Mouse (Mus musculus): ENCODE measurements around the gene Mex3a. TPM values are rescaled to one million over a fixed set of nuclear protein-coding genes. Genes with fewer than 3 reads are reported as not detected.

Gene Mex3a
- polyA plus RNA-seq, 1 experiment = 8.1 TPM

DNA sequence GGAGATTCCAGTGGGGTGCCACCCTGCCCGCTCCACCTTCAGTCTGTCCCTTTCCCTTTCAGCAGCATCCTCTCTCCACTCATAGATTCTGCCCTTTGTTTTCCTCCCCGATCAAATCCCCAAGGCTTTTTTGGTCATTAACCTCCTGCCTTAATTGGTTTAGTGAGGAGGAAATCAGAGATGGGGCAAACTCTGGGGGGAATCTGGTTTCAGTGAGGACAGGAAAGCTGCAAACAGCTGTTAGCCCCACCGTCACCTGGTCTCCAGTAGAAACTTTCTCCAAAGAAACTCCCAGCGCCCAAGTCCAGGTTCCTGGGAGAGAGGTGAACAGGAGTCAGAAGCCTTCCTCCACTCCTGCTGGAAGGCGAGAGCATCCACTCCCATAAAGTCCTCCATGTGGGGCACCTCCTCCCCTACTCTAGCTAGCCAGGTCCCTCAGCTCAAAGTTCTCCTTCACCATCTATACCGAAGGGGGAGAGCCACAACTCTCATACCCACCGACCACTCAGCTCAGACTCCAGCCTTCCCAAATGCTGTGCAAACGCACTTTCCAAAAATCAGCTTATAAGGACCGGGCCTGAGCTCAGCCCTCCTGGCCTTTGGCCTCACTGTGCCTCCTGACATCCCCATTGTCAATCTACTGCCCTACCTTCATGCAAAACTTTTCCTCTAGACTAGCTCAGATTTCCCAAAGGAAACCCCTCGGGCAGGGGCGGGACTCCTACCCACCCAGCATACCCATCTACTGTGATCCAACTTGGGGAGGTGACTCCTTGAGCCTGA, 1.9 kb upstream of the Mex3a start:
- H3K4me2 ChIP-seq (ENCODE audit: low read depth) = peak overlapping the region; percentile 92
- peak overlapping the region; percentile 97 for H3K4me3 ChIP-seq
- TF ChIP-seq E2F4 (IDR thresholded peaks at IDR 0.05; ENCODE audit: insufficient read depth) = no peak
- TF ChIP-seq POLR2AphosphoS2 (IDR thresholded peaks at IDR 0.05; ENCODE audit: insufficient read length, low read depth) = no peak
- no peak for TF ChIP-seq CEBPB (IDR thresholded peaks at IDR 0.05; ENCODE audit: insufficient read depth, poor library complexity, severe bottlenecking)
- no peak for TF ChIP-seq MAX (IDR thresholded peaks at IDR 0.05; ENCODE audit: low read depth)
- no peak for TF ChIP-seq TCF12 (IDR thresholded peaks at IDR 0.05; ENCODE audit: insufficient read depth, poor library complexity, severe bottlenecking)
- no peak for TF ChIP-seq REST (IDR thresholded peaks at IDR 0.05; ENCODE audit: insufficient read depth, insufficient read length)
- no peak for TF ChIP-seq MYOG (IDR thresholded peaks at IDR 0.05; ENCODE audit: control insufficient read depth in 1 of 3, insufficient read depth in 1 of 3, insufficient read length in 2 of 3, low read depth in 2 of 3)
- TF ChIP-seq USF1 (IDR thresholded peaks at IDR 0.05; ENCODE audit: low read depth) = no peak
- TF ChIP-seq SRF (IDR thresholded peaks at IDR 0.05; ENCODE audit: control insufficient read depth, insufficient read length, low read depth) = no peak
- no peak for TF ChIP-seq TCF3 (IDR thresholded peaks at IDR 0.05; ENCODE audit: insufficient read length, low read depth)
- TF ChIP-seq POLR2A (IDR thresholded peaks at IDR 0.05; ENCODE audit: insufficient read length, low read depth) = no peak
- TF ChIP-seq MYOD1 (IDR thresholded peaks at IDR 0.05; ENCODE audit: control insufficient read depth in 1 of 3, insufficient read length in 2 of 3, low read depth in 2 of 3) = no peak
- peak overlapping the region; percentile 72 for H3ac ChIP-seq (ENCODE audit: control insufficient read depth, insufficient read length)
- no peaks in the 10 kb centered on the region for H3K36me3 ChIP-seq (ENCODE audit: control insufficient read depth, insufficient read depth)
- no peaks in the 10 kb centered on the region for H3K27me3 ChIP-seq (ENCODE audit: control insufficient read depth, insufficient read depth, insufficient read length)
- H3K79me2 ChIP-seq (ENCODE audit: control insufficient read depth, insufficient read depth) = peaks cover 48% of the 10 kb centered on the region

DNA sequence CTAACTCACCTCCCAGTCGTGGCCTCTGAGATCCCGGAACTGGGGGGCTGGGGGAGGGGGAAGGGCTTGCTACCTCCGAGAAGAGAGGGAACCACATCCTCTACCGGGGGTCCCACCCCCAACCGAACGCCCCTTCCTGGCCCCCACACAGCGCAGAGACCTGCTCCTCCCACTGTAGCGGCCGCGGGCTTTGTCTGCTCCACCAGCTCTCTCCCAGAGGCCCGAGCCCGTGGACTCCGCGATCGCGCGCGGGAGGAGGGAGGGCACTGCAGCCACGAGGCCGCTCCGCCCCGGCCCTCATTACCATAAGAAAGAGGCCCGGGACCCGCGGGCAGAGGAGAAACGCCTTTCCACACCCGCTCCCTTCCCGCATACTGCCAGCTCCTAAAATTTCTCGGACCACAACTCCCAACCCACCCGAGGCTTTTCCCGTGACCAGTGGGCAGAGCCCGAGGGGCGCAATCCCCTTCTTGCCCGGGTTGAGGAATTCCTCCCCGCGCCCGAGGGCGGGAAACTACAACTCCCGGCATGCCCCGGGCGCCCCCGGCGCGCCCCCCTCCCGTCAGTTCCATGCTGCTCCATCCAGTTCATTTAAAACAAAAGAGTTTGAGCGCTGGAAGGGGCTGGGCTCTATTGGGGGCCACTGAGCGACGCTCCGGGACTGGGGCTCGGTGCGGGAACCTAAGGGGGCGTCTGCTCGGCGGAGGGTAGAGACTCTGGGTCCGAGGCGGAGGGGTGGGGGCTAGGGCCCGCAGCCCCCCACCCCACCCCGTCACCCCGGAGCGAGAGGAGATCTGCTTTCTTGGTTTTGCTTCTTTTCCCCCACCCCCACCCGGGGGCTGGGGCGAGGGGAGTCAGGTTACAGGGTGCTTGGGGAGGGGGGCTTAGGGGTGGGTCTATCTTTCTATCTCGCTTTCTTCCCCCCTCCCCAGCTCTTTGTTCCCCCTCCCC, 572 bp upstream of the Mex3a start:
- peak overlapping the region; percentile 72 for H3ac ChIP-seq (ENCODE audit: control insufficient read depth, insufficient read length)
- TF ChIP-seq REST (IDR thresholded peaks at IDR 0.05; ENCODE audit: insufficient read depth, insufficient read length) (no peak), POLR2AphosphoS2 (IDR thresholded peaks at IDR 0.05; ENCODE audit: insufficient read length, low read depth) (peak; percentile 31), USF1 (IDR thresholded peaks at IDR 0.05; ENCODE audit: low read depth) (no peak), POLR2A (IDR thresholded peaks at IDR 0.05; ENCODE audit: insufficient read length, low read depth) (peak; percentile 64), MAX (IDR thresholded peaks at IDR 0.05; ENCODE audit: low read depth) (no peak)
- H3K79me2 ChIP-seq (ENCODE audit: control insufficient read depth, insufficient read depth) = peaks cover 45% of the 10 kb centered on the region

DNA sequence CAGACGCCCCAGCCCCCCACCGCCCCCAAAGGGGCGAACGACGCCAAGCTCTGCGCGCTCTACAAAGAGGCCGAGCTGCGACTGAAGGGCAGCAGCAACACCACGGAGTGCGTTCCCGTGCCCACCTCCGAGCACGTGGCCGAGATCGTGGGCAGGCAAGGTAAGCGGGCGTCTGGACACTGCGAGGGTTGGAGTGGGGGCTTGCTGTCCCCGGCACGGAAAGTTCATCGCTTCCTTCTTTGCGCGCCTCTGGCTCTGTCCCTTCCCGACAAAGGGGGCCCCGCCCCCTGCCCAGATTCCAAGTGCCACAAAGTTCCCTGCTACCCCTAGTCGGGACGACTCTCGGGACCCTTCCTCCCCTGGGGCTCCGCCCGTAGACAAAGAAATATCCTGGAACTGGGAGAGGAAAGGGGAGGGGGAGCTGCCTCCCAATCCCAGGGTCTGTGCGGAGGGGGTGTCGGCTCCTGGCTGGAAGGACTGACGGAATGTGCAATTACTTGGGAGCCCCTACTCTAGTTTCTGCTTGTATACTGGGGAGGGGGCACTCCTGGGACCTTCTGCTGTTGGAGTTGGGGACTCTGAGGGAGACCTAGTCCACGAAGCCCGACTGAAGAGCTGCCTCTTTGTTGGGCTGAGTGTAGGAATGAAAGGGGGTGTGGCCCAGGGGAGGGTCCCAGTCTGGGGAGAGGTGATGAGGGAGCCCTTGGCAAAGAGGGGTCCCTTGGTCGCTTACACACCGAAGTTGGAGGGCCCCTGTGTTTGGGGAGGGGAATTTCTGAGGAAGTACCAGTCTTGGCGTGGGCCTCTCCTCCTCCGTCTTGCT, 705 bp downstream of the Mex3a start:
- Histone ChIP-seq H3K4me3 (peak overlapping the region; percentile 97), H3K79me2 (ENCODE audit: control insufficient read depth, insufficient read depth) (peaks cover 45% of the 10 kb centered on the region), H3ac (ENCODE audit: control insufficient read depth, insufficient read length) (peak overlapping the region; percentile 72), H3K4me2 (ENCODE audit: low read depth) (peak overlapping the region; percentile 87), H3K27me3 (ENCODE audit: control insufficient read depth, insufficient read depth, insufficient read length) (no peaks in the 10 kb centered on the region), H3K36me3 (ENCODE audit: control insufficient read depth, insufficient read depth) (no peaks in the 10 kb centered on the region)
- TF ChIP-seq E2F4 (IDR thresholded peaks at IDR 0.05; ENCODE audit: insufficient read depth) (no peak), MYOG (IDR thresholded peaks at IDR 0.05; ENCODE audit: control insufficient read depth in 1 of 3, insufficient read depth in 1 of 3, insufficient read length in 2 of 3, low read depth in 2 of 3) (no peak), USF1 (IDR thresholded peaks at IDR 0.05; ENCODE audit: low read depth) (no peak), REST (IDR thresholded peaks at IDR 0.05; ENCODE audit: insufficient read depth, insufficient read length) (no peak), POLR2A (IDR thresholded peaks at IDR 0.05; ENCODE audit: insufficient read length, low read depth) (peak; percentile 52), MYOD1 (IDR thresholded peaks at IDR 0.05; ENCODE audit: control insufficient read depth in 1 of 3, insufficient read length in 2 of 3, low read depth in 2 of 3) (no peak), TCF12 (IDR thresholded peaks at IDR 0.05; ENCODE audit: insufficient read depth, poor library complexity, severe bottlenecking) (no peak), SRF (IDR thresholded peaks at IDR 0.05; ENCODE audit: control insufficient read depth, insufficient read length, low read depth) (no peak), POLR2AphosphoS2 (IDR thresholded peaks at IDR 0.05; ENCODE audit: insufficient read length, low read depth) (peak; percentile 53)

More for the DNA sequence above, 572 bp upstream of the Mex3a start:
- H3K27me3 ChIP-seq (ENCODE audit: control insufficient read depth, insufficient read depth, insufficient read length) = no peaks in the 10 kb centered on the region
- no peaks in the 10 kb centered on the region for H3K36me3 ChIP-seq (ENCODE audit: control insufficient read depth, insufficient read depth)
- peak overlapping the region; percentile 92 for H3K4me2 ChIP-seq (ENCODE audit: low read depth)
- peak overlapping the region; percentile 97 for H3K4me3 ChIP-seq

DNA sequence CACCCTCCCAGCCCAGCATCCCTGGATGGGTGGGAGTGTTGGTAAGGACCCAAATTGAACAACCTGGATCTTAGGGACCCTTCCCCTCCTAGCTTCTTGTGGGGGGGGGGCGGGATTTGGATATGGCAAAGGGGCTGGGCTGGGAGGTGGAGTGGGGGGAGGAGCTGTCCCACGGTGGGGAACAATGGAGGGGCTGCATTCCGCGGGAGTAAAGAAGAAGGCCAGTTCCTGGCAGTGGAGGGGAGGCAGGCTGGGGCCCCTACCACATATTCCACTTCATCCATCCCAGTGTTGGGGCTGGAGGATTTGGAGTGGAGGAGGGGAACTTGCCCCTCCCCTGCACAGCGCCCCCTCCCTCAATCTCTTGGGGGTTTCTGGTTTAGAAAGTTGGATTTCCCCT, 1.5 kb downstream of the Mex3a start:
- Histone ChIP-seq H3K27me3 (ENCODE audit: control insufficient read depth, insufficient read depth, insufficient read length) (no peaks in the 10 kb centered on the region), H3K4me2 (ENCODE audit: low read depth) (peak overlapping the region; percentile 87), H3ac (ENCODE audit: control insufficient read depth, insufficient read length) (no peak overlapping the region), H3K79me2 (ENCODE audit: control insufficient read depth, insufficient read depth) (peaks cover 45% of the 10 kb centered on the region), H3K4me3 (peak overlapping the region; percentile 97), H3K36me3 (ENCODE audit: control insufficient read depth, insufficient read depth) (no peaks in the 10 kb centered on the region)
- TF ChIP-seq MYOD1 (IDR thresholded peaks at IDR 0.05; ENCODE audit: control insufficient read depth in 1 of 3, insufficient read length in 2 of 3, low read depth in 2 of 3) (no peak), CEBPB (IDR thresholded peaks at IDR 0.05; ENCODE audit: insufficient read depth, poor library complexity, severe bottlenecking) (no peak), SRF (IDR thresholded peaks at IDR 0.05; ENCODE audit: control insufficient read depth, insufficient read length, low read depth) (no peak), E2F4 (IDR thresholded peaks at IDR 0.05; ENCODE audit: insufficient read depth) (no peak), POLR2AphosphoS2 (IDR thresholded peaks at IDR 0.05; ENCODE audit: insufficient read length, low read depth) (no peak), REST (IDR thresholded peaks at IDR 0.05; ENCODE audit: insufficient read depth, insufficient read length) (no peak), POLR2A (IDR thresholded peaks at IDR 0.05; ENCODE audit: insufficient read length, low read depth) (no peak), USF1 (IDR thresholded peaks at IDR 0.05; ENCODE audit: low read depth) (no peak), TCF12 (IDR thresholded peaks at IDR 0.05; ENCODE audit: insufficient read depth, poor library complexity, severe bottlenecking) (no peak), MAX (IDR thresholded peaks at IDR 0.05; ENCODE audit: low read depth) (no peak), TCF3 (IDR thresholded peaks at IDR 0.05; ENCODE audit: insufficient read length, low read depth) (no peak), MYOG (IDR thresholded peaks at IDR 0.05; ENCODE audit: control insufficient read depth in 1 of 3, insufficient read depth in 1 of 3, insufficient read length in 2 of 3, low read depth in 2 of 3) (no peak)

Measured in myocyte (in vitro differentiated cells).